Mouse (Mus musculus): ENCODE data around the gene Sycp2. TPM values are rescaled to one million over a fixed set of nuclear protein-coding genes. Genes with fewer than 3 reads are reported as not detected.

Gene Sycp2
- 0.08 and 0.20 TPM in 2 replicates for polyA plus RNA-seq (2014; fragmentation: Nextera tagmentation; extraction: Ambion mirVana)

DNA sequence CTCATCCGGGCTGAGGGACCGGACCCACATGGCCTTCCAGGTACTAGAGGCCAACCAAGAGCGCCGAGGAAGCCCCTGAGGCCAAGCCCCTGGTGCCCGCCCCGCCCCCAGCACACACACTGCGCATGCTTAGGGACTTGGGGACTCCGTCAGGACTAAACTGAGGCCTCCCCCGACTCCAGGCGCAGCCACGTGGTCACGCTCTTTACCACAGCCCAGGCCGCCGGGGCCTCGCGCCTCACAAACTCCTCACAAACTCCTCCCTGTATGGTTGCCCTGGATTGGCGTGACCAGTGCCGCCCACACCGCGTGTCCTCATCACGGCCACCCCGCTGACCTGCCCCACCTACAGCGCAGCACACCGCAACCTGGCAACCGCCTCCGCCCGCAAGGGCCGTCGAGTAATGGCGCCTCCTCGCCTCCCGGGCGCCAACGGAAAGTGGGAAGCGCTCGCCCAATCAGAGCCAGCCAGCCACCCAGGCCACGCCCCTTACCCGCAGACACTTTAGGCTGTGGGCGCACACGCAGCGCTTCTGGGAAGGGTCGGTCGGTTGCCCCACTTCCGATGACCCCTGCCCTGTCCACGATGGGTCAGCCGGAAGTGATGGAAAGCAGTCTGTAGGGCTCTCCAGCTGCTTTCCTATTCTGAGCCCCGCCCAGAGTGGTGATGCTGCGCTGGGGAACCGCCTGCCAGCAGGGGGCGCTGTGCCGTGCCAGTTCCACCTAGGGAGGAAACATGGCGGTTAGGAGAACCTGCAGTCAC, at the start of gene Sycp2:
Sycp2 (minus strand) TSS at position 633 of the 763 bp plus-strand sequence.
- DNase-seq (no peak), ATAC-seq (ENCODE audit: insufficient read depth) (0 out of 2 replicates have a peak, but pooled peaks have one; percentile 28)
- Histone ChIP-seq H3K27me3 (ENCODE audit: insufficient read depth, low read length) (no peaks in the 10 kb centered on the region), H3K36me3 (ENCODE audit: insufficient read depth) (no peaks in the 10 kb centered on the region), H3K27ac (ENCODE audit: low read depth) (no peak within 1 kb of the TSS), H3K4me2 (no peak within 1 kb of the TSS), H3K4me1 (ENCODE audit: insufficient read depth) (no peaks in the 10 kb centered on the region; the same call in 1 of the 2 replicates), H3K4me3 (ENCODE audit: low read depth, low read length) (no peak within 1 kb of the TSS), H3K9me3 (ENCODE audit: low read depth, low read length) (no peaks in the 10 kb centered on the region), H3K9ac (no peak within 1 kb of the TSS)
- WGBS = 77% methylated on average over 52 of the region's 52 CpGs
- TF ChIP-seq CTCF (IDR thresholded peaks at IDR 0.05; ENCODE audit: low read depth) = peak; percentile 52

DNA sequence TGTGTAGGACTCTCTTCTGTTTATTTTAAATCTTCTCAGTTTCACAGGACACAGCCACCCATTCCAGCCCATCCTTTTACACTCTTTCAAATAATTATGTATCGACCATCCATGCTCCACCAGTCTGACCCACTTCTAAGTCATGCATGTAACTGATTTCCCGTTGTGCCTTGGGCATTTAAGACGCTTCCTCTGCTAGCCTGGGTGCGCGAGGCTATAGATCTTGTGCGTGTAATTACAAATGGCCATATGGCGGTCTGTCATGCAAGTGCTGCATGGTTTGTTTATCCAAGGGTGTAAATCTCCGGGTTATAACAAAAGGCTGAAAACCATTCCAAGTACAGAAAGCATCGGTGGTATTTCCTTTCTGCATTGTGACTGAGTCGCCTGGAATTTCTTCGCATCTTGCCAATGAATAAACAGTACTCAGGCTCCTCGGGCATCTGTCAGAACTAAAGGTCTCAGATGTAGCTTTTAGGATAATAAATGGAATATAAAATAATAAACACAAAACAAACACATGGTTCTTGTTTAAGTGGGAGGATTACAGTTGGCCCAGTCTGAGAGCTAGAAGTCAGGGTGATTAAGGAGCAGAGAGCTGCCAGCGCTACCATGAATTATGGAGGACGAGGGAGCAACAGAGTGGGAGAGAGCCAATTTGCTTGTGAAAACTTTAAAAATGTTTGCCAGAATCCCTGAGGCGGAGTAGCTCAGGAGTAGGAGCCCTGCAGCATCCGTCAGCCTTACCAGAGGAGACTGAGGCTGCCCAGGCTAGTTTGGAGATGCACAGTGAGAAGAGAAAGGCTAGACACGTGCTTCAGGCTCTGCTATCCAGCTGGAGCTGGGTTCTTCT, 47.4 kb upstream of the Sycp2 start:
- no peak overlapping the region for H3K4me3 ChIP-seq (ENCODE audit: low read depth, low read length)
- 0 out of 2 replicates have a peak, but pooled peaks cover 9% of the 10 kb centered on the region for H3K4me1 ChIP-seq (ENCODE audit: insufficient read depth)
- TF ChIP-seq CTCF (IDR thresholded peaks at IDR 0.05; ENCODE audit: low read depth) = no peak
- 16% methylated on average over 17 of the region's 17 CpGs for WGBS
- no peak overlapping the region for H3K9ac ChIP-seq
- peak overlapping the region; percentile 31 for H3K4me2 ChIP-seq
- H3K9me3 ChIP-seq (ENCODE audit: low read depth, low read length) = no peaks in the 10 kb centered on the region
- ATAC-seq (ENCODE audit: insufficient read depth) (peak; percentile 91), DNase-seq (peak; percentile 81)
- H3K27me3 ChIP-seq (ENCODE audit: insufficient read depth, low read length) = no peaks in the 10 kb centered on the region
- H3K27ac ChIP-seq (ENCODE audit: low read depth) = peak overlapping the region; percentile 63; the same call in 1 of the 2 replicates
- H3K36me3 ChIP-seq (ENCODE audit: insufficient read depth) = no peaks in the 10 kb centered on the region

DNA sequence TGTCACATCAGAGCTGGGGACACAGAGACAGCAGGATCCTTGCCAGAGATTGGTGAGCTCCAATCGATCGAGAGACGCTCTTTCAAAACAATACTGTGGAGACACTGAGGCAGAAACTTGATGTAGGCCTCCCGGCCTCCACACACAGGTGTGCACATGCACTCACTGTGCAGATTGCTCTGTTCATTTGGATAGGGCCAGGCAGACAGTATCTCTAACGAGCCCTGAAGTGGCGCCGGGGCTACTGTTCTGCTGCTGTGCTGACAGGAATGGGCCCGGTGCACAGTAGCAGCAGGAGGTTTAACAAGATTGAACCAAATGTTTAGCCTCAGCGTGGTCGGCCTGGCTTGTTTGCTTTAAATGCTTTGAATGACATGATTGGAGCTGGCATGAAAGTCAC, 43.5 kb upstream of the Sycp2 start:
- H3K4me3 ChIP-seq (ENCODE audit: low read depth, low read length) = no peak overlapping the region
- ATAC-seq (ENCODE audit: insufficient read depth) (no peak), DNase-seq (no peak)
- 0 out of 2 replicates have a peak, but pooled peaks cover 9% of the 10 kb centered on the region for H3K4me1 ChIP-seq (ENCODE audit: insufficient read depth)
- no peak overlapping the region for H3K9ac ChIP-seq
- no peaks in the 10 kb centered on the region for H3K9me3 ChIP-seq (ENCODE audit: low read depth, low read length)
- no peak for TF ChIP-seq CTCF (IDR thresholded peaks at IDR 0.05; ENCODE audit: low read depth)
- no peaks in the 10 kb centered on the region for H3K36me3 ChIP-seq (ENCODE audit: insufficient read depth)
- no peaks in the 10 kb centered on the region for H3K27me3 ChIP-seq (ENCODE audit: insufficient read depth, low read length)
- no peak overlapping the region for H3K27ac ChIP-seq (ENCODE audit: low read depth)
- WGBS = 63% methylated on average over 10 of the region's 10 CpGs
- H3K4me2 ChIP-seq = no peak overlapping the region

DNA sequence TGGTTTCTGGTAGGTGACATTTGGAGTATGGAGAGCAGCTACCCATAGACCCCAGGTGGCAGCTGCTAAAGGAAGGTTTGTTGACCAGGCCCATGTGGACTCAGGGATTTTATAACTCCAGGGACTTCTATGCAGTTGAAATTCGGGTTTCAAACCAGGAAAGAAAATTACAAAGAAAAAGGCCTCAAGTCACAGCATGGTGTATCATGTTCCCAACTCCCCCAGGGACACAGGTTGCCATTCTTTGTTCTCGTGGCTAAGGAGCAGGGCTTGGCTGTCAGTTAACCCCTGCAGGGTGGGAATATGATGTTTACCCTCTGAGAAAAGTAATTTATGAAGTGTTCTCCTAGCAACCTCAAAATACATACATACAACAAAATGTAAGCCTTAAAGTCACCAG, 42.8 kb upstream of the Sycp2 start:
- Histone ChIP-seq H3K9me3 (ENCODE audit: low read depth, low read length) (no peaks in the 10 kb centered on the region), H3K27me3 (ENCODE audit: insufficient read depth, low read length) (no peaks in the 10 kb centered on the region), H3K9ac (no peak overlapping the region), H3K36me3 (ENCODE audit: insufficient read depth) (no peaks in the 10 kb centered on the region), H3K4me1 (ENCODE audit: insufficient read depth) (0 out of 2 replicates have a peak, but pooled peaks cover 4% of the 10 kb centered on the region), H3K27ac (ENCODE audit: low read depth) (no peak overlapping the region), H3K4me2 (no peak overlapping the region), H3K4me3 (ENCODE audit: low read depth, low read length) (no peak overlapping the region)
- no peak for TF ChIP-seq CTCF (IDR thresholded peaks at IDR 0.05; ENCODE audit: low read depth)
- ATAC-seq (ENCODE audit: insufficient read depth) (no peak), DNase-seq (no peak)
- WGBS = 32% methylated on average over 2 of the region's 2 CpGs

DNA sequence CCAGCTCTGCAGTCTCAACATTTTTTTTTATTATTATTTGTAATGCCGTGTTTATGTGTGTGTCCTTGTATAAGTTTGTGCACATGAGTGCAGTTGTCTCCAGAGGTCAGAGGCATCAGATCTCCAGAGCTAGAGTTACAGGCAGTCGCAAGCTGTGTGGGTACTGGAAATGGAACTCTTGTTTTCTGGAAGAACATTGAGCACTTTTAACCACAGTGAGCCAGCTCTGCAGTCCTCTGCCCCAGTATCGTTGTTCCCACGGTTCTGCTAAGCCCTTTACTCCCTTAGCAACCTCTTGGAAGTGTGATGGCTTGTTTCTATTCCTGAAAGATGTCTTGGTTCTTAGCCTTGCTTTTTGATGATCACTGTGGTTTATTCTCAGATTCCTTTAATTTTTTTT, 41.9 kb upstream of the Sycp2 start:
- H3K9ac ChIP-seq = no peak overlapping the region
- no peaks in the 10 kb centered on the region for H3K4me1 ChIP-seq (ENCODE audit: insufficient read depth)
- no peak overlapping the region for H3K27ac ChIP-seq (ENCODE audit: low read depth)
- H3K9me3 ChIP-seq (ENCODE audit: low read depth, low read length) = no peaks in the 10 kb centered on the region
- 76% methylated on average over 4 of the region's 4 CpGs for WGBS
- no peak for ATAC-seq (ENCODE audit: insufficient read depth)
- no peak for TF ChIP-seq CTCF (IDR thresholded peaks at IDR 0.05; ENCODE audit: low read depth)
- no peak for DNase-seq
- H3K36me3 ChIP-seq (ENCODE audit: insufficient read depth) = no peaks in the 10 kb centered on the region
- H3K27me3 ChIP-seq (ENCODE audit: insufficient read depth, low read length) = no peaks in the 10 kb centered on the region
- H3K4me3 ChIP-seq (ENCODE audit: low read depth, low read length) = no peak overlapping the region
- H3K4me2 ChIP-seq = no peak overlapping the region

DNA sequence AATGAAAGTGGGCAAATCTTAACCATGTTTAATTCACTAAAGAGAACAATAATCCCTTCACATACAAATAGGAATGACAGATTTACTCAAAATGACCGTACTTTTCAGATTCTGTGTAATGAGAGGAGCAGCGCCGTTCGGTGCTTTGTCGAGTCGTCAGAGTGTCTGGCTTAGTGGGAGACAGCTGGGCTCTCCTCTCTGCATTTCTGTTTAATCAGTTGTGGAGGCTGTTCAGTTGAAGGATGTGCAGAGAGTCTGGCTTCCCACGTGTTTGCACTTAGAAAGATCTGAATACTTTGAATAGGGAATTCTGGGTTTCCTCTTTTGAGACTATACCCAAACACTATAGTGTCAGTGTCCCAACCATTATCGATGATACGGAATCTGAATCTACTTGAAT, 29.8 kb upstream of the Sycp2 start:
- TF ChIP-seq CTCF (IDR thresholded peaks at IDR 0.05; ENCODE audit: low read depth) = no peak
- ATAC-seq (ENCODE audit: insufficient read depth) (no peak), DNase-seq (no peak)
- no peaks in the 10 kb centered on the region for H3K9me3 ChIP-seq (ENCODE audit: low read depth, low read length)
- WGBS = 50% methylated on average over 9 of the region's 9 CpGs
- no peak overlapping the region for H3K4me2 ChIP-seq
- no peaks in the 10 kb centered on the region for H3K27me3 ChIP-seq (ENCODE audit: insufficient read depth, low read length)
- H3K9ac ChIP-seq = no peak overlapping the region
- no peak overlapping the region for H3K4me3 ChIP-seq (ENCODE audit: low read depth, low read length)
- no peak overlapping the region for H3K27ac ChIP-seq (ENCODE audit: low read depth)
- H3K4me1 ChIP-seq (ENCODE audit: insufficient read depth) = no peaks in the 10 kb centered on the region
- no peaks in the 10 kb centered on the region for H3K36me3 ChIP-seq (ENCODE audit: insufficient read depth)

DNA sequence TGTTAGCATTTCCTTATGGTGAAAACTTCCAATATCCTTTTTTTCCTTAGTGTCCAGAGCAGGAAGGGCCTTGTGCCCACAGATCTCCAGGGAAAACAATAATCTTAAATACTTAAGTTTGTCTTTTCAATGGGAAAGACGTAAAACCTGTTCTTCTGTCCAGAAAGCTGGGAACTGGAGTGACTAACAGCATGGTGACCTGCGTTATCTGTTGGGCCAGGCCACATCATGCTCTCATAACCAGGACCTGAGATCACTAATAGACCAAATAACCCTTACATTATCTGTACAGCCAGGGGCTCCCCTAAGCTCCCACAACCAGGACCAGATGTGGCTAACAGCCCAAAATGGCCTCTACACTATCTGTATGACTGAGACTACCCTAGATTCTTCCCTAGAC, 26.4 kb upstream of the Sycp2 start:
- Histone ChIP-seq H3K36me3 (ENCODE audit: insufficient read depth) (no peaks in the 10 kb centered on the region), H3K27ac (ENCODE audit: low read depth) (no peak overlapping the region), H3K9ac (no peak overlapping the region), H3K4me1 (ENCODE audit: insufficient read depth) (peaks cover 3% of the 10 kb centered on the region; the same call in 1 of the 2 replicates), H3K4me3 (ENCODE audit: low read depth, low read length) (no peak overlapping the region), H3K4me2 (no peak overlapping the region), H3K27me3 (ENCODE audit: insufficient read depth, low read length) (no peaks in the 10 kb centered on the region), H3K9me3 (ENCODE audit: low read depth, low read length) (no peaks in the 10 kb centered on the region)
- WGBS = 69% methylated on average over 2 of the region's 2 CpGs
- DNase-seq (no peak), ATAC-seq (ENCODE audit: insufficient read depth) (no peak)
- no peak for TF ChIP-seq CTCF (IDR thresholded peaks at IDR 0.05; ENCODE audit: low read depth)
